Mouse (Mus musculus) cerebellum, adult 2 months (tissue): Measurements from ENCODE around the gene Slc35b1.

Source experiments
- CTCF ChIP-seq: fragments of 200-500 bp; IDR thresholded peaks from 2 replicates; pipeline ENCODE4 v1.5.1; 2011; ENCODE audit warnings: low read depth, mild to moderate bottlenecking, control low read depth, low read length, moderate library complexity, borderline replicate concordance; ENCODE audit not compliant: insufficient read depth
- POLR2A ChIP-seq: fragments of 200-500 bp; IDR thresholded peaks from 2 replicates; pipeline ENCODE4 v1.6.1; 2011; ENCODE audit warnings: low read length, control low read depth, borderline replicate concordance; ENCODE audit not compliant: insufficient read depth

DNA sequence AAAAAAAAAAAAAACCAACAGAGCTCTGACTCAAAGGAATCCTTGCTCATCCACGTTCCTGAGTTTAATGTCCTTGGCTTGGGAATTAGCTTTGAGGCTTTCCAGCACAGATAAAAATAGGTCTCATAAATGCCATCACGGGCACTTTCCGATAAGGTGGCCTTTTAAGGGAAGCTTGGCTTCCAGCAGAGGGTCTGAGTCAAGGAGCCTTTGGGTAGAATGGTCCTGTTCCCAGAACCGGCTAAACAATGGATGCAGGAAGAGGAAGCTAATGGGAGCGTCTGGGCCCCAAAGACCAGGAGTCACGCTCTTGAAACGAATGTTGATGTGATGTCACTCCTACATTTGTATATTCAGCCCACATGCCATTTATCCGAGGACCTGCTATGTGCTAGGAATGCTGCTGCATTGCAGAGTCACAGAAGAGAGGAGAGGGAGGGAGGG, 18.2 kb downstream of the Slc35b1 start:
- TF ChIP-seq CTCF, result no peak
- TF ChIP-seq POLR2A, result no peak
